Mouse (Mus musculus) liver, adult 2 months (tissue): Measurements from ENCODE around the gene Kif12. TPM values are rescaled to one million over a fixed set of nuclear protein-coding genes. Genes with fewer than 3 reads are reported as not detected.

Experiments used
- DNase-seq: peaks from one replicate; pipeline ENCODE4 v3.0.0-alpha.2; 2011; ENCODE audit warnings: low read depth, low spot score; ENCODE audit errors: extremely low read depth
- H3K27ac ChIP-seq: fragments of 200-500 bp; replicated peaks from 2 replicates; pipeline ENCODE4 v1.5.1; 2012; ENCODE audit warnings: low read depth, mild to moderate bottlenecking, control low read depth, inconsistent platforms, low read length; ENCODE audit not compliant: insufficient read depth
- H3K27me3 ChIP-seq: fragments of 200-500 bp; 2 replicates; pipeline ENCODE4 v1.6.1; 2012; ENCODE audit warnings: mild to moderate bottlenecking, moderate library complexity, low read length, inconsistent platforms; ENCODE audit not compliant: control insufficient read depth, insufficient read depth
- H3K36me3 ChIP-seq: fragments of 200-500 bp; 2 replicates; pipeline ENCODE4 v1.6.1; 2012; ENCODE audit warnings: low read length, inconsistent platforms; ENCODE audit not compliant: control insufficient read depth, insufficient read depth
- H3K4me1 ChIP-seq: fragments of 200-500 bp; 2 replicates; pipeline ENCODE4 v1.6.1; 2011; ENCODE audit warnings: low read length; ENCODE audit not compliant: control insufficient read depth, insufficient read depth
- H3K4me3 ChIP-seq: fragments of 200-500 bp; 2 replicates; pipeline ENCODE4 v1.5.1; 2011; ENCODE audit warnings: low read depth, mild to moderate bottlenecking, control low read depth, low read length, moderate library complexity; ENCODE audit not compliant: insufficient read depth
- H3K79me2 ChIP-seq: fragments of 200-500 bp; 2 replicates; pipeline ENCODE4 v1.6.1; 2012; ENCODE audit warnings: inconsistent platforms, mild to moderate bottlenecking, low read length, moderate library complexity; ENCODE audit not compliant: control insufficient read depth, insufficient read depth
- H3K9ac ChIP-seq: fragments of 200-500 bp; 2 replicates; pipeline ENCODE4 v1.6.1; 2012; ENCODE audit warnings: low read depth, mild to moderate bottlenecking, control low read depth, inconsistent platforms, low read length
- CTCF ChIP-seq: fragments of 200-500 bp; IDR thresholded peaks from 2 replicates; pipeline ENCODE4 v1.5.1; 2011; ENCODE audit warnings: low read depth, low read length, control low read depth
- POLR2A ChIP-seq: fragments of 200-500 bp; IDR thresholded peaks from 2 replicates; pipeline ENCODE4 v1.6.1; 2011; ENCODE audit warnings: low read length, control low read depth; ENCODE audit not compliant: insufficient read depth; ENCODE audit errors: extremely low read depth
- WGBS: fragments of 180-500 bp; shearing (Covaris S2); methylation state at CpG from one replicate; pipeline ENCODE4 v1.1.7; 2018; 5-methylcytosine and 5-hydroxymethylcytosine counted together
- polyA plus RNA-seq: library from polyadenylated mRNA; depleted of rRNA; stranded (reverse); fragments of >200 nt; gene quantifications from 2 replicates; pipeline ENCODE4 v1.2.3, GENCODE M21; 2012
- total RNA-seq: library from RNA; depleted of rRNA; stranded (reverse); fragments of >200 nt; gene quantifications from 2 replicates; pipeline ENCODE4 v1.2.3, GENCODE M21; 2014

The Kif12 gene
- total and polyA plus RNA-seq, 2 experiments, result 0.28 to 0.64 TPM

- peak overlapping the region; percentile 82; the same call in 1 of the 2 replicates for H3K4me3 ChIP-seq
- no peak overlapping the region for H3K27ac ChIP-seq
- H3K4me1 ChIP-seq, result peaks cover 6% of the 10 kb centered on the region
- H3K9ac ChIP-seq, result peak overlapping the region; percentile 87
- no peaks in the 10 kb centered on the region for H3K36me3 ChIP-seq
- no peaks in the 10 kb centered on the region for H3K27me3 ChIP-seq
- no peak for TF ChIP-seq CTCF
- TF ChIP-seq POLR2A, result no peak
- WGBS, result 63% methylated on average over 9 of the region's 9 CpGs
- H3K79me2 ChIP-seq, result no peaks in the 10 kb centered on the region
- DNase-seq, result no peak
Observed at GRCm38 (mm10) chr4:63216566-63216965, 44.6 kb upstream of the Kif12 start.

GRCm38 (mm10) chr4:63215993-63216531 is 44.1 kb upstream of the Kif12 start:
- Histone ChIP-seq H3K27ac (peak overlapping the region; percentile 28; the same call in 1 of the 2 replicates), H3K36me3 (no peaks in the 10 kb centered on the region), H3K27me3 (no peaks in the 10 kb centered on the region), H3K4me1 (peaks cover 6% of the 10 kb centered on the region), H3K79me2 (no peaks in the 10 kb centered on the region), H3K9ac (peak overlapping the region; percentile 87), H3K4me3 (peak overlapping the region; percentile 82)
- WGBS, result 3% methylated on average over 24 of the region's 24 CpGs
- peak; percentile 60 for DNase-seq
- no peak for TF ChIP-seq POLR2A
- peak; percentile 67 for TF ChIP-seq CTCF

- H3K79me2 ChIP-seq, result no peaks in the 10 kb centered on the region
- 1% methylated on average over 71 of the region's 71 CpGs for WGBS
- H3K4me1 ChIP-seq, result peaks cover 6% of the 10 kb centered on the region
- no peaks in the 10 kb centered on the region for H3K36me3 ChIP-seq
- DNase-seq, result no peak
- H3K4me3 ChIP-seq, result peak overlapping the region; percentile 82
- peak overlapping the region; percentile 47 for H3K27ac ChIP-seq
- TF ChIP-seq CTCF, result peak; percentile 94
- TF ChIP-seq POLR2A, result 0 out of 2 replicates have a peak, but pooled peaks have one; percentile 15
- no peaks in the 10 kb centered on the region for H3K27me3 ChIP-seq
- peak overlapping the region; percentile 87 for H3K9ac ChIP-seq
Observed at GRCm38 (mm10) chr4:63215185-63215992, 43.5 kb upstream of the Kif12 start.

GRCm38 (mm10) chr4:63213907-63214621 is 42.1 kb upstream of the Kif12 start, which contains the start of gene Col27a1:
TSS of gene Col27a1 (plus strand) at chr4:63214004.
- H3K27ac ChIP-seq, result no peak within 1 kb of the TSS
- H3K4me3 ChIP-seq, result peak within 1 kb of the TSS; percentile 21; the same call in 1 of the 2 replicates
- H3K4me1 ChIP-seq, result peaks cover 6% of the 10 kb centered on the region
- 2% methylated on average over 61 of the region's 61 CpGs for WGBS
- TF ChIP-seq POLR2A (no peak), CTCF (peak; percentile 31)
- no peaks in the 10 kb centered on the region for H3K36me3 ChIP-seq
- H3K9ac ChIP-seq, result peak within 1 kb of the TSS; percentile 40; the same call in 1 of the 2 replicates
- no peaks in the 10 kb centered on the region for H3K27me3 ChIP-seq
- no peaks in the 10 kb centered on the region for H3K79me2 ChIP-seq
- DNase-seq, result no peak

GRCm38 (mm10) chr4:63205583-63205982 is 33.7 kb upstream of the Kif12 start:
- Histone ChIP-seq H3K36me3 (no peaks in the 10 kb centered on the region), H3K4me3 (no peak overlapping the region), H3K79me2 (no peaks in the 10 kb centered on the region), H3K4me1 (no peaks in the 10 kb centered on the region), H3K27me3 (no peaks in the 10 kb centered on the region), H3K9ac (no peak overlapping the region), H3K27ac (no peak overlapping the region)
- DNase-seq, result no peak
- 78% methylated on average over 7 of the region's 7 CpGs for WGBS
- no peak for TF ChIP-seq POLR2A
- TF ChIP-seq CTCF, result no peak
